Mouse (Mus musculus) kidney, adult 11 months (tissue): ENCODE data around the gene Krt81.

Experiments used
- DNase-seq: peaks from one replicate; pipeline ENCODE4 v3.0.0; 2022

The Krt81 gene

GRCm38 (mm10) chr15:101453093-101453736, 10.3 kb downstream of the Krt81 start:
- DNase-seq, result peak; percentile 62

DNA sequence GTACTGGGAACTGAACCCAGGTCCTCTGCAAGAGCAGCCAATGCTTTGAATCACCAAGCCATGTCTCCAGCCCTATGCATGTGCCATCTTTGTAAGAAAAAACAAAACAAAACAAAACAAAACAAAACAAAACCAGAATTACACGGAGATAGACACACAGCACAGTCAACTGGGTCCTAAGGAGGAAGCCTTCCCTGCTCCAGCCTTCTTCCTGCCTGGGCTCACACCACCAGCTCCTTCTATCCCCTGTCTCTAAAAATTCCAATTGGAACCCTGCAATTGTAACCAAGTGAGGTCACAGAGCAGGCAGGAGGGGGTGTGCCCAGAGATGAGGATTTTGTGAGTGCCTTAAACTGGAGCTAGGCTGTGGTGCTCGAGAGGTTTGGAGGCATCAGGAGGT, 16.1 kb downstream of the Krt81 start, which contains the start of gene Krt88:
Krt88 (plus strand) TSS at position 301 of the 400 bp plus-strand sequence.
- no peak for DNase-seq

DNA sequence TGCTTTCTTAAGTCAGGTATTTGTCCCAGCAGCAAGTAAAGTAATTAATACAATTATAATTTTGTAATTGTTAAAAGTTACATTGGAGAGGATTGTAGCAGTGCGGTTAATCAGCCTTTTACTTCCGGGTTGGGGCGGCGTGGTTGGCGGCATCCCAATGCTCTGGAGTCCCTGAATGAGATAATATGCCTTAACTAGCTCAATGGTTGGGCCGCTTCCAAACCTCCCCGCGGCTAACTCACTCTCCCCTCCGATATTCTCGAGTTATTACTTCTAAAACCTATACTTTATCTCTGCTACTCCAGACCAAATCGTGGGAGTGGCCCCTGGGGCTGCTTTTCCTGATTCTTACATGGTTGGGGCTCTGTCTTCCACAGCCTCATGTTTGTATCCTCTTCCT, 17.0 kb downstream of the Krt81 start:
- no peak for DNase-seq

GRCm38 (mm10) chr15:101440837-101441236, 22.7 kb downstream of the Krt81 start:
- DNase-seq, result no peak

GRCm38 (mm10) chr15:101438555-101438954, 25.0 kb downstream of the Krt81 start, which contains the start of gene Krt87:
Gene Krt87, minus strand, starts transcription at chr15:101438804.
- DNase-seq, result no peak

- DNase-seq, result no peak
These were observed 26.9 kb downstream of the Krt81 start for GRCm38 (mm10) chr15:101436611-101437010.

DNA sequence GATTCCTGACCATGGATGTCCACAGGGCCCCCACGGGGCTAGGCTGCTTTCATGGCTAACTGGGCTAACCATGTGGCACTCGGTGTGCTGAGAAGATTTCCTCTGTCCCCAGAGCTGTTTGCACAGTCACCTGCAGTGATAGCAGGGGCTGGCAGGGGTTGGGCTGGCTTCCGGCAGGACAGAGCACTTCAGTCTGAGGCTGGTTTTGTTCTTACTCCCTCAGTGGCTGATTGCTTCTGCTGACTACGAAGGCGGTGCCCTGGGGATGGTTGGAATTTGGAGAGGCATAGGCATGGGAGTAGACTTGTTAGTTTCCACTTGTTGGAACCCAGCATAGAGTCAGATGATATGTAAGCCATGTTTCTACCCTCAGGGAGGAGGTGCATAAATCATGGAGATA, 38.6 kb downstream of the Krt81 start:
- no peak for DNase-seq

- no peak for DNase-seq
These were observed 42.6 kb downstream of the Krt81 start for GRCm38 (mm10) chr15:101420903-101421302.

- DNase-seq, result no peak
These were observed 44.6 kb downstream of the Krt81 start for GRCm38 (mm10) chr15:101418950-101419349.

DNA sequence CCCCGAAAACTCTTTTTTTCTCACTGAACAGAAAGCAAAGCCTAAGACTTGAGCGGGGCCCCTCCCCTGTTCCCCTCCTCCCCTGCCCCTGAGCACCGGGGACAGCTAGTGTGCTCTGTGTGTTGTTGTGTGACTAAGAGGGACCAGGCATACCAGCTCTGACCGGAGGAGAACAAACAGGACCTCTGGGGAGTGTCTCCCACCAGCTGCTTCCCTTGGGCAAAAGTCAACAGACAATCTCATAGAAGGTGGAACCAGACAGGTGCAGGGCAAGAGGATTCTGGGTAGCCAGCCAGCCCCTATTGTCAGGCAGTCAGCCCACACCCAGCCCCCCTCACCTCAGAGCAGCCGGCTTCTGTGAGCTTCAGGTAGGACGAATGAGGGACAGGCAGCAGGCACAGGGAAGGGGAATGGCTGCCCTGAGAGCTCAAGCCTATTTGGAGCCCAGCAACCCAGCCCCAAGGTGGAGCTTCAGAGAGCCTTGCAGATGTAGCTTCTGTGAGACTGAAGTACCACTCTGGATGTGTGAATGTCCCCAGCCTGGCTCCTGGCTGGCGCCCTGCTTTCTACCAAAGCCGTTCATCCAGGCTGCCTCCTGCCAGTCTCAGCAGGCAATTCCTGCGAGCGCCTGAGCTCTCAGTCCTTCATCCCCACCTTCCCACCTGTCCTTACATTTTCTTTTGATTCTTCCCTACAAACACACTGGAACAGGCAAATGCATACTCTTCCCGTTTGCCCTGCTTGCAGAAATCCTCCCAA, 48.6 kb downstream of the Krt81 start:
- DNase-seq, result no peak

- peak; percentile 35 for DNase-seq
These were observed 49.5 kb downstream of the Krt81 start for GRCm38 (mm10) chr15:101413916-101414635.

DNA sequence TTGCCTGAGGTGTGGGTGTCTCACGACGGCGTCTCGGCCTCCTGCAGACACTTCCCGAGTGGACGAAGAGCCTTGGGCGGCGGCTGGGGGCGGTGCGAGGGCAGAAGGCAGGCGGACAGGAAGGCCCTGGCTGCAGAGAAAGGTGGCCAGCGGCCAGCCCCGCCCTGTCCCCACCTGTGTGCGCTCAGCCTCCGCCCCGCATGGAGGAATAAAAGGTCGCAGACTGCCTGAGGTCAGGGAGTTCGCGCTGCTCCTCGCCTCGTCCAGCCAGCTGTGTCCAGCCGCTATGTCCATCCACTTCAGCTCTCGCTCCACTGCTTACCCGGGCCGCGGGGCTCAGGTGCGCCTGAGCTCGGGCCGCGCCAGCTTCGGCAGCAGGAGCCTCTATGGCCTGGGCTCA, 51.4 kb downstream of the Krt81 start:
- DNase-seq, result peak; percentile 84

- peak; percentile 77 for DNase-seq
These were observed 52.8 kb downstream of the Krt81 start, which contains the start of gene Krt7 for GRCm38 (mm10) chr15:101410775-101411174. Gene Krt7, plus strand, starts transcription at chr15:101411043.
